Mouse (Mus musculus) urinary bladder, postnatal 4 days (tissue): Measurements from ENCODE around the gene Ppp1r11.

ENCODE experiments used
- DNase-seq, 2 experiments: peaks; one replicate each; pipeline ENCODE4 v3.0.0; 2021 to 2022; ENCODE audit warnings: low spot score in 2 of 2

Gene Ppp1r11

GRCm38 (mm10) chr17:36961125-36961524 lies 9.6 kb upstream of the Ppp1r11 start:
- no peak for DNase-seq

- DNase-seq, result no peak
These were observed 7.3 kb upstream of the Ppp1r11 start for GRCm38 (mm10) chr17:36958884-36959283.

DNA sequence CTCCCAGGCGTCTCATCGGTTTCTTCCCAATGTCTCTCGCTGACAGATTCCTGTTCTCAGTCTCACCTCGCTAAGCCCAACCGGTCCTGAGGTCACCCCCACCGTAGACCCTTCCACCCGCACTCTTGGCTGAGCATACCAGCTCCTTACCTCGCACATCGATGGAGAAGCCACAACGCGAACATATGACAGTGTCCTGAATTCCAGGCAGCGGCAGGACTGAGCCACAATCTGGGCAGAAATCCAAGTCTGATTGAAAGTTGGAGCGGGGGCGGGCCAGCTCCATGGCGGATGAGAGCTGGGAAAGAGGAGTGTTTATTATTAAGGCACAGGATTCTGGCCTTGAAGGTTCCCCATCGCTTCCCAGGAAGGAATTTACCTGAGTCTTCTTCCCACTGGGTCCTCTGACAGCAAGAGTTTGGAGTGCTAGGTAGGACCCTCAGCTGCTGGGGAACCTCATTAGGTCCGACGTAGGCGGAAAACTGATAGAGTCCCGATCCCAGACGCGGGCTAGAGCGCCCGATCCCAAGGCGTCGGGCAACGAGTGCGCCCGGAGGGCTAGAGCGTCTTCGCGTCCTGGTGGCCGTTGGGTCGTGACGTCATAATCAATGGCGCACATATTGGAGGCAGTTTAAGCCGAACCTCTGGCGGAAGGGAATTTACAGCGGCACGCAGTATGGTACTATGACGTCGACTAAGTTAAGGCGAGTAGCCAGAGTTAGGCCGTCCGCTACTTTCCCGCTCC lies 6.6 kb upstream of the Ppp1r11 start, which contains the start of the genes Znrd1 and Znrd1as:
Gene Znrd1, minus strand, starts transcription at position 561 of the 745 bp plus-strand sequence.
Gene Znrd1as, plus strand, starts transcription at position 594 of the 745 bp plus-strand sequence.
- DNase-seq, result peak; percentile 90 to 92

GRCm38 (mm10) chr17:36953062-36953461 lies 1.5 kb upstream of the Ppp1r11 start:
- DNase-seq, result no peak

DNA sequence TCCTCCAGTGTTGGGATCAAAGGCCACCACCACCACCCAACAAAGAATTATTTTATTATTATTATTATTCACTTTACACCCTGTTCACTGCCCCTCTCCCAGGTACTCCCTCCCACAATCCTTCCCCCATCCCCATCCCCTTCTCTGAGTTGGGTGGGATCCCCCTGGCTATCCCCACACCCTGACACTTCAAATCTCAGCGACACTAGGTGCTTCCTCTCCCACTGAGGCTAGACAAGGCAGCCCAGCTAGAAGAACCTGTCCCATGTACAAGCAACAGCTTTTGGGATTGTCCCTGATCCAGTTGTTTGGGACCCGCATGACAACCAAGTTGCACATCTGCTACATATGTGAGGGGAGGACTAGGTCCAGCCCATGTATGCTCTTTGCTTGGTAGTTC lies 1.1 kb upstream of the Ppp1r11 start:
- no peak for DNase-seq

- no peak for DNase-seq
These were observed 2.3 kb downstream of the Ppp1r11 start for GRCm38 (mm10) chr17:36949265-36949664.

GRCm38 (mm10) chr17:36948286-36948685 lies 3.3 kb downstream of the Ppp1r11 start:
- DNase-seq, result no peak

DNA sequence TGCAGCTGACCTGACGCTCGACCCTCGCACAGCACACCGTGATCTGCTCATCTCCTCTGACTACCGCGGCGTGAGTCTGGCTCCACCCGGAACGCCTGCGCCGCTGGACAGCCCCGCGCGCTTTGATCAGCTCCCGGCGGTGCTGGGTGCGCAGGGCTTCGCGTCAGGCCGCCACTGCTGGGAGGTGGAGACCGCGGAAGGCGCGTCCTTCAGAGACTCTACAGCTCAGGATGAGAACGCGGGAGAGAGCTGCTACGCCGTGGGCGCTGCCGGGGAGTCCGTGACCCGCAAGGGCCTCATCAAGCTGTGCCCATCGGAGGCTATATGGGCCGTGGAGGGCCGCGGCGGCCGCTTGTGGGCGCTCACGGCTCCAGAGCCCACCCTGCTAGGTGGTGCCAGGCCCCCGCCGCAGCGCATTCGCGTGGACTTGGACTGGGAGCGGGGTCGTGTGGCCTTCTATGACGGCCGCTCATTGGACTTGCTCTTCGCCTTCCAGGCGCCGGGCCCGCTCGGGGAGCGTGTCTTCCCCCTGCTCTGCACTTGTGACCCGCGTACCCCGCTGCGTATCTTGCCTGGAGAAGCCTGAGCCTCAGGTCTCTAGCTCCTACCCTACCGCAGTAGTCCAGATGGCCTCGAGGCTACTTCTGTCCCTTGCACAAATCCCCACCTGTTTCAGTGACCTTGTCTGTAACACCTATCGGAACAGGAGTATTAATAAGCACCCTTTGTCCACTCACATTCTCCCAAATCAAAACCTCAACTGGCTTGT lies 4.3 kb downstream of the Ppp1r11 start:
- DNase-seq, result peak in 1 of 2 experiments; percentile 64

DNA sequence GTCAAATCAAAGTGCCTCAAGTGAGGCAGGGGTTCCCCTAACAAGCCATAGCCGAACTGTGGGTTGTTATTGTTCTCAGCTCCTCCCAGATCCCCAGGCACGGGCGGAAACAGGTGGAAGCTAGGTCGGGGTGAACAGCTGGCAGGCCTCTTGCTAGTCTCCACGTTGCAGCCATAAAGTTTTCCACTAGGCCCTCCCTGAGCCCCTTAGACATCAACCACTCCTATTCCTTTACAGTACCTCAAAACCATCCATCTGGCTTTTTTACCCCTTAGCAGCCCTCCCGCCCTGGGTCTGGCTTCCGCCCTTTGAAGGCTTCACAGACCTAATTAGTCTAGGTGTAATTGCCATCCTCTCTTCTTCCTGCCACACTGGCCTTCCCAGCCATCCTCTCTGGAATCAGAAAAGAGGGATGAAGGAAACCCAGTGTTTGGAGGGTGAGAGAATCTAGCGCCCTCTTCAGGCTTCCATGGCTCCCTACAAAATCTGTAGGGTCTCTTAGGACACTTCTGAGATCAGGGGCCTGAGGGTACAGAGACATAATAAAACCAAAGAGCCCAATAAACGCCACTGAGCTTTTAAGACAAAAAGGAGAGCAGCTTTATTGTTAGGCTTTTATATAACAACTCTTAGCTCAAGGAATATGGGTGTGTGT lies 7.3 kb downstream of the Ppp1r11 start:
- DNase-seq, result no peak

DNA sequence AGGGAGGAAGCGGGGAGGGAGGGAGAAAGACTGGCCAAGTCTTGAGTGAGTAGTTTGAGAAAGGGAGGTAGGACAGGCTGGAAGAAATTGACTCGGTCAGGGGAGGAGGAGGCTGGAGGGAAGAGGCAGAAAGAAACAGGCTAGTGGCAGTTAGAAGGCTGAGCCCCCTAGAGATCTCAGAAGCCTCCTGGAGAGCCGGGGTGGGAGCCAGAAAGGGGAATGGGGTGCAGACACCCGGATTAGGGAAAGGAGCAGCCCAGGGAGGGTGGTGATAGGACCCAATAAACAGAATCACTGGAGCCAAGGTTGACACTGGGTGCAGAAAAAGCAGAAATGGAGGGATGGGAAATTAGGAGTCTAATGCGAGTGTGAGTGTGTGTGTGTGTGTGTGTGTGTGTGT lies 7.8 kb downstream of the Ppp1r11 start:
- DNase-seq, result no peak

- DNase-seq, result no peak
These were observed 8.6 kb downstream of the Ppp1r11 start, which contains the start of gene Rnf39 for GRCm38 (mm10) chr17:36942791-36943471. TSS of gene Rnf39 (plus strand) at chr17:36942918.

- peak; percentile 64 to 72 for DNase-seq
These were observed 9.2 kb downstream of the Ppp1r11 start for GRCm38 (mm10) chr17:36942391-36942790.

GRCm38 (mm10) chr17:36938056-36938455 lies 13.5 kb downstream of the Ppp1r11 start:
- DNase-seq, result no peak

DNA sequence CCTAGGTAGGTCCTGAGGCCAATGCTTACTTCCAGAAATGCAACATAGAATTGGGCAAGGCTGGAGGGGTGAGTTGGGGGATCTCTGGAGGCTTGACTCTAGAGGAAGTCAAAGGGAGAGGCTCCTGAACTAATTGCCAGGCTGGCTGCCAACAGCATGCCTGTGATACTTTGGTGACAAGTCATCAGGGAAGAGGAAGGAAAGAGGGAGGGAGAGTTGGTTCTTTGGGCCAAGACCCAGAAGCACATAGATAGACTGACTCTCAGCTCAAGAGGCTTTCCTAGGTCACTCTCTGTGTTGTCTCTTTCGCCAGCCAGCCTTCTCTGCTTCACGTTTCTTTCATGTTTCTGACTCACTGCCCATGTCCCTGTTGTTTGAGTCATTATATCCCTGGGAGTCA lies 19.7 kb downstream of the Ppp1r11 start:
- DNase-seq, result no peak

DNA sequence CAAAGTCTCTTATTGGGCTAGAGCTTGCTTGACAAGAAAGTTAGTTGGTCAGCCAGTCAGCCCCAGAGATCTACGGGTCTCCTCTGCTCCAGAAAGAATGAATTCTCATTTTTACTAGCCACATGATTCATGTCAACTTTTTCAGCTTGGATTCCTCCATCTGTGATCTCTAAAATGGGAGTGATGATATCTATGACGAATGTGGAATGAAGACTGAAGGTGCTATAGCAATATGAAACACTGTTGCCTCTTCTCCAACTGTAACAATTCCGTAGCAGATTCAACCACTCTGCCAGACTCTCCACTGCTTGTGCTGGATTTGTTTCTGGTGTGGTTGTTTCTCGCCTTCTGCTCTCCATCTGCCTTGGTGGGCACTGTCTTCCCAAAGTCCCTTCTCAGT lies 20.4 kb downstream of the Ppp1r11 start:
- no peak for DNase-seq

- DNase-seq, result no peak
These were observed 21.3 kb downstream of the Ppp1r11 start for GRCm38 (mm10) chr17:36930233-36930632.

DNA sequence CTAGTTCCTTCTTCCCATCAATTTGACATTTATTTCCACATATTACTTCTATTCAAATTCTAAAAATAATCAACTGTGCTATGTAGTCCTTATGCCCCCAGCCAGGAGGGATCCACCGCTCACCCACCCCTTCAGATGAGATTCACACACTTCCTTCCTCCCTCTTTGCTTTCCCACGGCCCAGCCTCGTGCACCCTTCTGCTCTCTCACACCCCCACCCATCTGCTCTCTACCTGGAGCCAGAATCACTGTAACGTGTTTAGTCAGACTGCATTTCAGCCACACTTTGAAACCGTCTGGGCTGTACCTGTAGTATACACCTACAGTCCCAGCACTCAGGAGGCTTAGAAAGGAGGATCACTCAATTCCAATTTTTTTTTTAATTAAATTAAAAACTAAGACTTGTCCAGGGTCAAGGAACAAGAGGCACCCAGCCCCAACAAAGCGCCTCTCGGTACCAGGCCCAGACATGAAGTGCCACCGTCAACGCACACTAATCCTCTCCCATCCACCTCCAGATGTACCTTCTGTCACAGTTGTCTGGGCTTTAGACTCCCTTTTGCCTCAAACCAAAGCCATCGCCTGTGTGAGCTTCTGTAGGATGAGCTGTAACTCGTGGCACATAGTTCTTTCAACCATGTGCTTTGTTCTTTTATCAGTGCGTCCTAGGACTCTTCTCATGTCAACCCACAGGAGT lies 22.2 kb downstream of the Ppp1r11 start:
- DNase-seq, result no peak

- no peak for DNase-seq
These were observed 23.9 kb downstream of the Ppp1r11 start for GRCm38 (mm10) chr17:36927496-36928120.

DNA sequence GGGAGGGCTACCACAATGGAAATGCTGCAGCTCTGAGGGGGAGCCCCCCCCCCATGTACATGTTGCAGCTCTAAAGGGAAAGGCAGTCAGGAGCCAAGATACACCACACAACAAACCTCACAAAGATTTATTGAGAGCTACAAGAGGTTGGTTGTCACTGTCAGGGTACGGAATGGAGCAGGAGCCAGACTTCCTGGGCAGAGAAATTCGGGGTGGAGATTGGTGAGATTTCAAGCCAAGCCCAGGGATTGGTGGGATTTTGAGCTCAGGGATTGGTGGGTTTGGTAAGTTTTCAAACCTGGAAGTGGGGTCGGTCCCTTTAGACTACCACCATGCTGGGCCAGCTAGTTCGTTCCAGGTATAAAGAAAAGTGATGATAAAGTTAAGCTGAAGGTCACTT lies 28.1 kb downstream of the Ppp1r11 start:
- DNase-seq, result no peak

GRCm38 (mm10) chr17:36922715-36923114 lies 28.8 kb downstream of the Ppp1r11 start:
- DNase-seq, result no peak

GRCm38 (mm10) chr17:36920239-36920638 lies 31.3 kb downstream of the Ppp1r11 start:
- DNase-seq, result peak in 1 of 2 experiments; percentile 24
